Mouse (Mus musculus) intestine, embryonic 14.5 days (tissue): ENCODE measurements around the gene Eif2b5. TPM values are rescaled to one million over a fixed set of nuclear protein-coding genes. Genes with fewer than 3 reads are reported as not detected.

Experiments
- ATAC-seq: fragments of 200-750 bp; cut with Nextera tagmentation; replicated peaks from 2 replicates; pipeline ENCODE4 v1.8.0; 2017; ENCODE audit warnings: low read depth, moderate number of reproducible peaks, moderate TSS enrichment, moderate library complexity; ENCODE audit not compliant: low FRiP score, low TSS enrichment
- DNase-seq: peaks from one replicate; pipeline ENCODE4 v3.0.0-alpha.2; 2018; ENCODE audit warnings: low spot score
- H3K27ac ChIP-seq: fragments of 300-500 bp; sonication (generic); 2 replicates; pipeline ENCODE4 v1.5.1; 2014; ENCODE audit warnings: low read depth, mild to moderate bottlenecking, control low read depth
- H3K27me3 ChIP-seq: fragments of 300-500 bp; sonication (generic); replicated peaks from 2 replicates; pipeline ENCODE4 v1.6.1; 2014; ENCODE audit warnings: low read length, control low read depth; ENCODE audit not compliant: control insufficient read depth, insufficient read depth
- H3K36me3 ChIP-seq: fragments of 300-500 bp; sonication (generic); 2 replicates; pipeline ENCODE4 v1.6.1; 2014; ENCODE audit warnings: low read length, control low read depth; ENCODE audit not compliant: control insufficient read depth, insufficient read depth
- H3K4me1 ChIP-seq: fragments of 300-500 bp; sonication (generic); replicated peaks from 2 replicates; pipeline ENCODE4 v1.6.1; 2014; ENCODE audit warnings: low read length, control low read depth, mixed read lengths; ENCODE audit not compliant: control insufficient read depth, insufficient read depth
- H3K4me2 ChIP-seq: fragments of 300-500 bp; sonication (generic); 2 replicates; pipeline ENCODE4 v1.6.1; 2014; ENCODE audit warnings: low read length
- H3K4me3 ChIP-seq: fragments of 300-500 bp; sonication (generic); 2 replicates; pipeline ENCODE4 v1.5.1; 2014; ENCODE audit warnings: low read depth, low read length, control low read depth, mixed read lengths
- H3K9ac ChIP-seq: fragments of 300-500 bp; sonication (generic); 2 replicates; pipeline ENCODE4 v1.6.1; 2014; ENCODE audit warnings: mild to moderate bottlenecking, low read length
- H3K9me3 ChIP-seq: fragments of 300-500 bp; sonication (generic); 2 replicates; pipeline ENCODE4 v1.6.1; 2016; ENCODE audit warnings: low read length, control low read depth; ENCODE audit not compliant: control insufficient read depth
- WGBS: fragments of 180-500 bp; shearing (Covaris S2); extraction: QIAGEN DNeasy Blood & Tissue Kit; methylation state at CpG from one replicate; pipeline ENCODE4 v1.1.7; 2014; 5-methylcytosine and 5-hydroxymethylcytosine counted together
- polyA plus RNA-seq: library from polyadenylated mRNA; unstranded; fragments of >200 nt; fragmentation: Nextera tagmentation; extraction: Ambion mirVana; gene quantifications from 2 replicates; pipeline ENCODE4 v1.2.1, GENCODE M21; 2014

The Eif2b5 gene
- polyA plus RNA-seq, 1 experiment from 2014 or later: 98.9 TPM

- Histone ChIP-seq H3K4me1 (peaks cover 11% of the 10 kb centered on the region), H3K36me3 (peaks cover 60% of the 10 kb centered on the region), H3K4me3 (no peak overlapping the region), H3K27me3 (no peaks in the 10 kb centered on the region), H3K27ac (no peak overlapping the region), H3K9me3 (no peaks in the 10 kb centered on the region), H3K4me2 (no peak overlapping the region), H3K9ac (no peak overlapping the region)
- 95% methylated on average over 5 of the region's 5 CpGs for WGBS
- DNase-seq (no peak), ATAC-seq (no peak)
Observed at GRCm38 (mm10) chr16:20551691-20552090, 53.1 kb downstream of the Eif2b5 start.

DNA sequence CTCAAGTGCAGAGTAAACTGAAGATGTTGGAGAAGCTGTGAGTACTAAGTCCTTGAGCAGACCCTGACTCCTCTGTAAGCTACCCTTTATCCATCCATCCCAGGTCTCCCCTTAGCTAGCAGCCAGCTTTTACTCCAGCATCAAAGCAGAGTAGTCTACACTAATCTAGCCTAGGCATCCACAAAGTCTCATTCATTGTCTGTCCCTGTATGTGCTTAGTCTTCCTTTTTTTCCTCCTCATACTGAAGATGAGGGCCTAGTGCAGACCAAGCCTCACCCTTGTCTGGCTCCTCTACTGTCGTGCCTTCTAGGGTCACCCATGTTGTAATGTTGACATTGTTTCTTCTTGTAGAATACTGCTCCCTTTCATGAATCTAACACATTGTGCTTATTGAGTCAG, 54.0 kb downstream of the Eif2b5 start:
- no peak overlapping the region for H3K4me3 ChIP-seq
- DNase-seq: no peak
- peaks cover 8% of the 10 kb centered on the region for H3K4me1 ChIP-seq
- H3K27ac ChIP-seq: no peak overlapping the region
- no peaks in the 10 kb centered on the region for H3K27me3 ChIP-seq
- 89% methylated on average over 1 of the region's 1 CpGs for WGBS
- ATAC-seq: no peak
- H3K9me3 ChIP-seq: no peaks in the 10 kb centered on the region
- H3K9ac ChIP-seq: no peak overlapping the region
- no peak overlapping the region for H3K4me2 ChIP-seq
- peaks cover 64% of the 10 kb centered on the region for H3K36me3 ChIP-seq

GRCm38 (mm10) chr16:20555000-20555399, 56.4 kb downstream of the Eif2b5 start:
- H3K4me1 ChIP-seq: no peaks in the 10 kb centered on the region
- no peak overlapping the region for H3K27ac ChIP-seq
- H3K4me2 ChIP-seq: no peak overlapping the region
- H3K36me3 ChIP-seq: peaks cover 84% of the 10 kb centered on the region
- no peak for ATAC-seq
- H3K9ac ChIP-seq: no peak overlapping the region
- 91% methylated on average over 6 of the region's 6 CpGs for WGBS
- no peaks in the 10 kb centered on the region for H3K9me3 ChIP-seq
- H3K4me3 ChIP-seq: no peak overlapping the region
- H3K27me3 ChIP-seq: no peaks in the 10 kb centered on the region
- DNase-seq: no peak

GRCm38 (mm10) chr16:20557381-20557780, 58.8 kb downstream of the Eif2b5 start:
- ATAC-seq: no peak
- H3K36me3 ChIP-seq: peaks cover 86% of the 10 kb centered on the region
- H3K9me3 ChIP-seq: no peaks in the 10 kb centered on the region
- no peaks in the 10 kb centered on the region for H3K4me1 ChIP-seq
- no peak overlapping the region for H3K4me2 ChIP-seq
- H3K9ac ChIP-seq: no peak overlapping the region
- DNase-seq: no peak
- no peak overlapping the region for H3K27ac ChIP-seq
- H3K27me3 ChIP-seq: no peaks in the 10 kb centered on the region
- H3K4me3 ChIP-seq: no peak overlapping the region
- 45% methylated on average over 7 of the region's 7 CpGs for WGBS

Other genes with a start within 250 kb of the Eif2b5 start
- 93.7 and 101 TPM in 2 replicates for gene Parl, start 196.4 kb upstream of the Eif2b5 start, polyA plus RNA-seq
- not detected in 2 replicates for gene Cyp2ab1, start 173.4 kb upstream of the Eif2b5 start, polyA plus RNA-seq
- gene Abcc5, start 72.4 kb upstream of the Eif2b5 start, polyA plus RNA-seq: 59.0 and 62.8 TPM in 2 replicates
- gene Dvl3, start 18.2 kb downstream of the Eif2b5 start, polyA plus RNA-seq: 24.6 and 26.1 TPM in 2 replicates
- 630 and 682 TPM in 2 replicates for gene Ap2m1, start 36.7 kb downstream of the Eif2b5 start, polyA plus RNA-seq
- gene Abcf3, start 49.8 kb downstream of the Eif2b5 start, polyA plus RNA-seq: 47.9 and 55.5 TPM in 2 replicates
- 5.3 and 6.2 TPM in 2 replicates for gene Vwa5b2, start 90.7 kb downstream of the Eif2b5 start, polyA plus RNA-seq
- 42.3 and 43.7 TPM in 2 replicates for gene Eef1akmt4, start 112.8 kb downstream of the Eif2b5 start, polyA plus RNA-seq
- not detected in 2 replicates for gene Gm49333, start 112.8 kb downstream of the Eif2b5 start, polyA plus RNA-seq
- 51.3 and 53.6 TPM in 2 replicates for gene Alg3, start 112.9 kb downstream of the Eif2b5 start, polyA plus RNA-seq
- 1.6 and 1.7 TPM in 2 replicates for gene Camk2n2, start 122.5 kb downstream of the Eif2b5 start, polyA plus RNA-seq
- gene Ece2, start 131.0 kb downstream of the Eif2b5 start, polyA plus RNA-seq: 1.0 and 1.2 TPM in 2 replicates
- 291 and 321 TPM in 2 replicates for gene Psmd2, start 152.8 kb downstream of the Eif2b5 start, polyA plus RNA-seq
- 157 and 171 TPM in 2 replicates for gene Eif4g1, start 169.5 kb downstream of the Eif2b5 start, polyA plus RNA-seq
- gene Fam131a, start 194.4 kb downstream of the Eif2b5 start, polyA plus RNA-seq: 8.7 and 9.1 TPM in 2 replicates
- 125 and 133 TPM in 2 replicates for gene Polr2h, start 218.8 kb downstream of the Eif2b5 start, polyA plus RNA-seq
- 15.1 and 15.9 TPM in 2 replicates for gene Clcn2, start 218.9 kb downstream of the Eif2b5 start, polyA plus RNA-seq
- 3.7 and 4.2 TPM in 2 replicates for gene Chrd, start 234.3 kb downstream of the Eif2b5 start, polyA plus RNA-seq
- gene Thpo, start 235.7 kb downstream of the Eif2b5 start, polyA plus RNA-seq: 1.2 and 1.6 TPM in 2 replicates